Mouse (Mus musculus): Measurements from ENCODE around the gene Adgre5. TPM values are rescaled to one million over a fixed set of nuclear protein-coding genes. Genes with fewer than 3 reads are reported as not detected.
A peak's percentile ranks its signal among the peaks of the same experiment; 100 is the strongest.

Gene Adgre5
- polyA plus RNA-seq, 1 experiment from 2014 or later: 40.2 TPM

GRCm38 (mm10) chr8:83697374-83698220 lies 43.5 kb downstream of the Adgre5 start:
- DNase-seq (ENCODE audit: low spot score) (peak; percentile 64), ATAC-seq (replicated peaks; ENCODE audit: low FRiP score, low TSS enrichment, low read depth) (no peak)
- Histone ChIP-seq H3K9me3 (ENCODE audit: control insufficient read depth, low read length) (no peaks in the 10 kb centered on the region), H3K4me3 (ENCODE audit: low read depth, low read length) (peak overlapping the region; percentile 85), H3K4me1 (replicated peaks; ENCODE audit: control insufficient read depth, insufficient read depth, low read length) (peaks cover 31% of the 10 kb centered on the region), H3K36me3 (ENCODE audit: control insufficient read depth, insufficient read depth, low read length) (no peaks in the 10 kb centered on the region), H3K27me3 (replicated peaks; ENCODE audit: control insufficient read depth, insufficient read depth, low read length) (no peaks in the 10 kb centered on the region), H3K4me2 (ENCODE audit: low read length) (peak overlapping the region; percentile 97), H3K9ac (ENCODE audit: low read length) (peak overlapping the region; percentile 86; the same call in 1 of the 2 replicates), H3K27ac (ENCODE audit: low read depth) (no peak overlapping the region)
- 38% methylated on average over 19 of the region's 19 CpGs for WGBS

- Histone ChIP-seq H3K27ac (ENCODE audit: low read depth) (no peak overlapping the region), H3K4me2 (ENCODE audit: low read length) (no peak overlapping the region), H3K36me3 (ENCODE audit: control insufficient read depth, insufficient read depth, low read length) (peaks cover 18% of the 10 kb centered on the region), H3K9ac (ENCODE audit: low read length) (no peak overlapping the region), H3K9me3 (ENCODE audit: control insufficient read depth, low read length) (no peaks in the 10 kb centered on the region), H3K4me3 (ENCODE audit: low read depth, low read length) (no peak overlapping the region), H3K4me1 (replicated peaks; ENCODE audit: control insufficient read depth, insufficient read depth, low read length) (peaks cover 29% of the 10 kb centered on the region), H3K27me3 (replicated peaks; ENCODE audit: control insufficient read depth, insufficient read depth, low read length) (no peaks in the 10 kb centered on the region)
- WGBS: 82% methylated on average over 16 of the region's 17 CpGs
- DNase-seq (ENCODE audit: low spot score) (no peak), ATAC-seq (replicated peaks; ENCODE audit: low FRiP score, low TSS enrichment, low read depth) (no peak)
Measured at GRCm38 (mm10) chr8:83695351-83696106, 45.6 kb downstream of the Adgre5 start.

GRCm38 (mm10) chr8:83694369-83695160 lies 46.6 kb downstream of the Adgre5 start:
- H3K4me3 ChIP-seq (ENCODE audit: low read depth, low read length): no peak overlapping the region
- peaks cover 28% of the 10 kb centered on the region for H3K36me3 ChIP-seq (ENCODE audit: control insufficient read depth, insufficient read depth, low read length)
- no peaks in the 10 kb centered on the region for H3K27me3 ChIP-seq (replicated peaks; ENCODE audit: control insufficient read depth, insufficient read depth, low read length)
- no peak overlapping the region for H3K4me2 ChIP-seq (ENCODE audit: low read length)
- H3K27ac ChIP-seq (ENCODE audit: low read depth): no peak overlapping the region
- 74% methylated on average over 11 of the region's 11 CpGs for WGBS
- DNase-seq (ENCODE audit: low spot score): no peak
- H3K9ac ChIP-seq (ENCODE audit: low read length): no peak overlapping the region
- no peaks in the 10 kb centered on the region for H3K9me3 ChIP-seq (ENCODE audit: control insufficient read depth, low read length)
- ATAC-seq (replicated peaks; ENCODE audit: low FRiP score, low TSS enrichment, low read depth): no peak
- peaks cover 21% of the 10 kb centered on the region for H3K4me1 ChIP-seq (replicated peaks; ENCODE audit: control insufficient read depth, insufficient read depth, low read length)

GRCm38 (mm10) chr8:83693609-83694236 lies 47.4 kb downstream of the Adgre5 start:
- no peak for DNase-seq (ENCODE audit: low spot score)
- 85% methylated on average over 10 of the region's 10 CpGs for WGBS
- no peak overlapping the region for H3K4me2 ChIP-seq (ENCODE audit: low read length)
- no peak for ATAC-seq (replicated peaks; ENCODE audit: low FRiP score, low TSS enrichment, low read depth)
- no peak overlapping the region for H3K27ac ChIP-seq (ENCODE audit: low read depth)
- no peak overlapping the region for H3K4me3 ChIP-seq (ENCODE audit: low read depth, low read length)
- no peak overlapping the region for H3K9ac ChIP-seq (ENCODE audit: low read length)
- peaks cover 21% of the 10 kb centered on the region for H3K4me1 ChIP-seq (replicated peaks; ENCODE audit: control insufficient read depth, insufficient read depth, low read length)
- no peaks in the 10 kb centered on the region for H3K27me3 ChIP-seq (replicated peaks; ENCODE audit: control insufficient read depth, insufficient read depth, low read length)
- peaks cover 28% of the 10 kb centered on the region for H3K36me3 ChIP-seq (ENCODE audit: control insufficient read depth, insufficient read depth, low read length)
- H3K9me3 ChIP-seq (ENCODE audit: control insufficient read depth, low read length): no peaks in the 10 kb centered on the region

GRCm38 (mm10) chr8:83689264-83689663 lies 51.9 kb downstream of the Adgre5 start:
- DNase-seq (ENCODE audit: low spot score): no peak
- Histone ChIP-seq H3K4me2 (ENCODE audit: low read length) (no peak overlapping the region), H3K4me1 (replicated peaks; ENCODE audit: control insufficient read depth, insufficient read depth, low read length) (no peaks in the 10 kb centered on the region; the same call in 1 of the 2 replicates), H3K27me3 (replicated peaks; ENCODE audit: control insufficient read depth, insufficient read depth, low read length) (no peaks in the 10 kb centered on the region), H3K9me3 (ENCODE audit: control insufficient read depth, low read length) (no peaks in the 10 kb centered on the region), H3K4me3 (ENCODE audit: low read depth, low read length) (no peak overlapping the region), H3K36me3 (ENCODE audit: control insufficient read depth, insufficient read depth, low read length) (peaks cover 50% of the 10 kb centered on the region), H3K27ac (ENCODE audit: low read depth) (no peak overlapping the region), H3K9ac (ENCODE audit: low read length) (no peak overlapping the region)
- 89% methylated on average over 6 of the region's 6 CpGs for WGBS
- no peak for ATAC-seq (replicated peaks; ENCODE audit: low FRiP score, low TSS enrichment, low read depth)

GRCm38 (mm10) chr8:83684517-83684916 lies 56.6 kb downstream of the Adgre5 start:
- no peak overlapping the region for H3K9ac ChIP-seq (ENCODE audit: low read length)
- H3K27me3 ChIP-seq (replicated peaks; ENCODE audit: control insufficient read depth, insufficient read depth, low read length): no peaks in the 10 kb centered on the region
- no peak overlapping the region for H3K4me3 ChIP-seq (ENCODE audit: low read depth, low read length)
- peaks cover 9% of the 10 kb centered on the region; the same call in 1 of the 2 replicates for H3K4me1 ChIP-seq (replicated peaks; ENCODE audit: control insufficient read depth, insufficient read depth, low read length)
- no peak overlapping the region for H3K27ac ChIP-seq (ENCODE audit: low read depth)
- 92% methylated on average over 9 of the region's 9 CpGs for WGBS
- DNase-seq (ENCODE audit: low spot score) (no peak), ATAC-seq (replicated peaks; ENCODE audit: low FRiP score, low TSS enrichment, low read depth) (no peak)
- H3K9me3 ChIP-seq (ENCODE audit: control insufficient read depth, low read length): no peaks in the 10 kb centered on the region
- H3K4me2 ChIP-seq (ENCODE audit: low read length): no peak overlapping the region
- H3K36me3 ChIP-seq (ENCODE audit: control insufficient read depth, insufficient read depth, low read length): peaks cover 57% of the 10 kb centered on the region

GRCm38 (mm10) chr8:83681099-83681498 lies 60.0 kb downstream of the Adgre5 start:
- no peak overlapping the region for H3K4me2 ChIP-seq (ENCODE audit: low read length)

GRCm38 (mm10) chr8:83680603-83681002 lies 60.5 kb downstream of the Adgre5 start:
- Histone ChIP-seq H3K27me3 (replicated peaks; ENCODE audit: control insufficient read depth, insufficient read depth, low read length) (no peaks in the 10 kb centered on the region), H3K36me3 (ENCODE audit: control insufficient read depth, insufficient read depth, low read length) (peaks cover 83% of the 10 kb centered on the region), H3K9ac (ENCODE audit: low read length) (no peak overlapping the region), H3K4me2 (ENCODE audit: low read length) (no peak overlapping the region), H3K4me3 (ENCODE audit: low read depth, low read length) (no peak overlapping the region), H3K27ac (ENCODE audit: low read depth) (peak overlapping the region; percentile 71), H3K4me1 (replicated peaks; ENCODE audit: control insufficient read depth, insufficient read depth, low read length) (peaks cover 9% of the 10 kb centered on the region; the same call in 1 of the 2 replicates), H3K9me3 (ENCODE audit: control insufficient read depth, low read length) (no peaks in the 10 kb centered on the region)
- WGBS: 78% methylated on average over 5 of the region's 5 CpGs
- ATAC-seq (replicated peaks; ENCODE audit: low FRiP score, low TSS enrichment, low read depth) (no peak), DNase-seq (ENCODE audit: low spot score) (no peak)

More at GRCm38 (mm10) chr8:83681099-83681498, 60.0 kb downstream of the Adgre5 start:
- no peaks in the 10 kb centered on the region for H3K9me3 ChIP-seq (ENCODE audit: control insufficient read depth, low read length)
- H3K27ac ChIP-seq (ENCODE audit: low read depth): peak overlapping the region; percentile 71
- H3K27me3 ChIP-seq (replicated peaks; ENCODE audit: control insufficient read depth, insufficient read depth, low read length): no peaks in the 10 kb centered on the region
- H3K36me3 ChIP-seq (ENCODE audit: control insufficient read depth, insufficient read depth, low read length): peaks cover 78% of the 10 kb centered on the region
- peaks cover 9% of the 10 kb centered on the region; the same call in 1 of the 2 replicates for H3K4me1 ChIP-seq (replicated peaks; ENCODE audit: control insufficient read depth, insufficient read depth, low read length)
- no peak for DNase-seq (ENCODE audit: low spot score)
- H3K9ac ChIP-seq (ENCODE audit: low read length): no peak overlapping the region
- H3K4me3 ChIP-seq (ENCODE audit: low read depth, low read length): no peak overlapping the region
- 17% methylated on average over 6 of the region's 6 CpGs for WGBS
- no peak for ATAC-seq (replicated peaks; ENCODE audit: low FRiP score, low TSS enrichment, low read depth)
